Mouse (Mus musculus) left cerebral cortex, adult 18-20 months (tissue): Measurements from ENCODE around the gene Efcab11. TPM values are rescaled to one million over a fixed set of nuclear protein-coding genes. Genes with fewer than 3 reads are reported as not detected.
"Not testable (repeated sequence)": the region's sequence is repeated elsewhere in the genome, so short reads cannot be mapped to it uniquely, and the experiment has no call there.

Experiments used
- DNase-seq, 2 experiments: peaks; one replicate each; pipeline ENCODE4 v3.0.0; 2021 to 2022; ENCODE audit warnings: low spot score in 2 of 2, mixed read lengths in 1 of 2
- total RNA-seq, 2 experiments: library from RNA; stranded (reverse); gene quantifications; 2 replicates each; pipeline ENCODE4 v1.2.3; 2021

Gene Efcab11
- total RNA-seq, 2 experiments from 2014 or later = 0.26 to 0.42 TPM

DNA sequence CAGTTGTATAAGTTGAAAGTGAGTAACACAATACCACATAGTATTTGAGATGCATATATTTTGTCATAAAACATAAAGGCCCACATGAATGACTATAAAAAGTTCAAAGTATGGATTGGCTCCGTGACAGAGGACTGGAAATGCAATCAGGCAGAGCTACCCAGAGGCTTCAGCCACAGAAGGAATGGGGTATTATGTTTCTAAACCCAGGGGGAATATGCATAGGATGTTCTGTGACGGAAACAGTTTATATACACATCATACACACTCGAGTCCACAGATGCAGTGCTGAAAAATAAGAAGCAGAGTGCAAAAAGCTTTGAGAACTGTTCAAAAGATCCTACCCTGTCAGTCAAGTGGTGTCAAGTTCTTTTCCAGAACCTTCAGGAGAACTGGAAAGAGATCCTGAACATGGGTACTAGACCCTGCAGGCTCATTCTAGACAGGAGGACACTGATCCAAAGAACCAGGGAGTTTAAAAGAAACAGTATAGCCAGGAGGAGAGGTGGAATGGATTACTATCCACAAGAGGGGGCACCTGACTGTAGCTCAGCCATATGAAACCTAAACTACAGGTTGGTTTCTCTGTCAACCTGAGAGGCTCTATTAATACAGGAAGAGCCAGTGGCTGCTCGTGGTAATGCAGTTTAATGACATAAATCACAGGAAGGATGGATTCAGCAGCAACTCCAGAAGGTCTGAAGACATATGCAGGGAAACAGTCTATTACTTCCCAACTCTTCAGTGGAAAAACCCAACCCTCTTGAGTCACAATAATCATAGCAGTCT is 64.9 kb downstream of the Efcab11 start:
- DNase-seq = no peak

- DNase-seq = not testable (repeated sequence)
These were observed 66.2 kb downstream of the Efcab11 start for GRCm38 (mm10) chr12:99818006-99818405.

DNA sequence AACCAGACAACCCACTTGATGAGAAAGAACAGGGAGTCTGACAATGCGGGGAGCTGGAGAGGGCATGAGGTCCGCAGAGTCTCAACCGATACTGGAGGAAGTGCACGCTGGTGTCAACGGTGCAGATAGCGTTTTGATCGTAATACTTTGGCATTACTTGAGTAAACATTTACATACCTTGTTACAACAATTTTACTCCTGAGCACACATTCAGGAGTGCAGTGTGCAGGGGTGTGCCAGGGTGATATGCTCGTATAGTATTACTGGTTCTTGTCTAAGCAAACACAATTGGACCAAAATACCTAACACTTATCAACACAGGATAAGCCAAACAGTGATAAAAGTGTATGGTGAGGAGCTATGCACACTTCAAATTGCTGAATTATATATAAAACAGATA is 69.0 kb downstream of the Efcab11 start:
- no peak for DNase-seq

DNA sequence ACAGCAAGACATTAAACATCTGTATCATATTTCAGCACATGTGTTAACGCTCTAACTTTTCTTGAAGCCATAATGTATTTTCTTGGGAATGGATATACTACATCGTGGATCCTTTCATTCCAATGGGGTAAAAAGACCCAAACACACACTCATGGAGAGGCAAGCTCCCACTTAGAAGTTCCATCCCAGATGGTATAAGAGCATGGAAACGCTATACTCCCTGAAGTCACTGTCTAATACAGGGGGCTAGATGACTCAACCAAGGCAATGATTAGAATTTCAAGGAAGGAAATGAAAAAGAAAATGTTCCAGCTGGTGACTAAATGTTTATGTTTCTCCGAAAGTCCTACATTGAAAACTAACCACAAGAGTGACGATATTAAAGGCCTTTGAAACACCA is 76.3 kb downstream of the Efcab11 start:
- no peak for DNase-seq

GRCm38 (mm10) chr12:99806741-99807140 is 77.5 kb downstream of the Efcab11 start:
- not testable (repeated sequence) for DNase-seq

DNA sequence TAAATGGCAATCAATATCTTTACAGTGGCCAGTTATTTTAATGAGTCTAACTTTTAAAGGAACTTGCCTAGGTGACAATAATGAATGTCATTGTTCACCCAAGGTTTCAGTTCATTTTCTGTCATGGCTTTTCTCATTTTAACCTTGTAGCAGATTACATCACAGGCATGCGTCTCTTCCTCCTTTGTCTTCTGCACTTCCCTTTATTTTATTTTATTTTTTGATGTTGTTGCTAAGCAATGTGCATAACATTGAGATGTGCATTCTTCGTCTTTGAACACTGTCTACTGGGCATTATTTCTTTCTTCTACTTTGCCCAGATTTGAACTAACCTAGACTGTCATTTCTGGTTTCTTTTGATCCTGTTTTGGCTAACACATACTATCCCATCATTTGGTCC is 88.3 kb downstream of the Efcab11 start:
- DNase-seq = no peak

GRCm38 (mm10) chr12:99794792-99795620 is 89.2 kb downstream of the Efcab11 start:
- no peak for DNase-seq

GRCm38 (mm10) chr12:99794158-99794515 is 90.1 kb downstream of the Efcab11 start:
- peak in 1 of 2 experiments; percentile 9 for DNase-seq

- DNase-seq = no peak
These were observed 90.6 kb downstream of the Efcab11 start for GRCm38 (mm10) chr12:99793465-99794157.

DNA sequence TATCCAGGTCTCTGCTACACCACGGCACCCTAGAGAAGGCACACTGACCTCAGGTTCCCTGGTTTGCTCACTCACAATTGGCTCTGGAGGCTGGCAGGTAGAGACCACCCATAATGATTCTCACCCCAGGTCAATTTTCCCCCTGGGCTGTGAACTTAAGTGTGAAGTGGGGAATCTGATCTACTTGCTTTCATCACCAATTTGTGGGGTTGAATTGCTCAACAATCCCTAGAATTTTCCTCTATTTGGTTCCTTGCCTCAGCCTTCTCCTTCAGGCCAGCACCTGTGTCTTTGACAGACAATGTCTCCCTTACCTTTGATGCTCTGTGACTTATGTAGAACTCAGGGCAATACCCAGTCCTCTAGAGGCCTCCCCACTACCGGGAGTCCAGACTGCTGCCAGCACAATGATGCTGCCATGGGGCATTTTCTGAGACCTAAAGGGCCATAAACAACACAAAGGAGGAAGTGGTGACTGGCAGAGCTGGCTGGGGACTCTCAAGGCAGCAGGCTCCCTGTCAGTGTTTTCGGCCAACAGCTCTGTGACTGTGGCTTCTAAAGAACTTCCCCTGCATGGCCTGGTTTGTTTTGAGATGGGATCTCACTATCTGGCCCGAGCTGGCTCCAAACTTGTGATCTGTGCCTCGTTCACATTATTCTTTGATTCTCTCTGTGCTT is 94.8 kb downstream of the Efcab11 start:
- no peak for DNase-seq

GRCm38 (mm10) chr12:99781774-99782173 is 102.5 kb downstream of the Efcab11 start:
- DNase-seq = no peak

DNA sequence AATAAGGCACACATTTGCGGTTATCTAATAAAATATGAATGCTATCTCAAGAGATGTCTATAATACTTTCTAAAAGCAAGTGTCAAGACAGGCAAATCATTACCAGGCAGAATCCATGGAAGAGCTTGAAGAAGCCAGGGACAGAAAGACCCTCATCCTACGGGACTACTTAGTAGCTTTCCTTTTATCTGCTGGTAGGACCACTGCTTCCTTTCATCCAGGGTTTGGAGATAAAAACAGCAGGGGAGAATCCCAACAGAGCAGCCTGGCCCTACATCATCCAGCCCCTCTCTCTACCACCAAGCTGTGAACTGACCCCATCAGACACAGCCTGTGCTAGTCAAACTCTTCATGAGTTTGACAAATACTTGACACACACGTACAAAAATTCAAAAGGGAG is 103.8 kb downstream of the Efcab11 start:
- no peak for DNase-seq

DNA sequence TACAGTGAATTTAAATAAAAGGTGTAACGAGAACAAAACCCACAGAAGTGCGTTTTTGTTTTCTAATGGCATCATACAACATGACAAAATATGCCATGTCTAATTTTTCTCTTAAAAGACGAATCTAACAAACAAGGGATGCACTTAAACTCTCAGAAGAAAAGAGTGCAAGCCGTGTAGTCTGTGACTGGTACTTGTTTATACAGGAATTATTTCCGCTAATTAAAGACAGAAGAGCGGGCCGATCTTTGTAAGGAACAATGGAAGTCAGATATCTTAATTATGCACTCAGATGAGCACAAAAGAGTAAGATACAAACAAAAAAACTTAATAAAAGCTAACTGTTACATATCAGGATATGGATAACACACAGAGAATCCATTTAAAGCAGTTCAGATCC is 104.3 kb downstream of the Efcab11 start:
- no peak for DNase-seq

DNA sequence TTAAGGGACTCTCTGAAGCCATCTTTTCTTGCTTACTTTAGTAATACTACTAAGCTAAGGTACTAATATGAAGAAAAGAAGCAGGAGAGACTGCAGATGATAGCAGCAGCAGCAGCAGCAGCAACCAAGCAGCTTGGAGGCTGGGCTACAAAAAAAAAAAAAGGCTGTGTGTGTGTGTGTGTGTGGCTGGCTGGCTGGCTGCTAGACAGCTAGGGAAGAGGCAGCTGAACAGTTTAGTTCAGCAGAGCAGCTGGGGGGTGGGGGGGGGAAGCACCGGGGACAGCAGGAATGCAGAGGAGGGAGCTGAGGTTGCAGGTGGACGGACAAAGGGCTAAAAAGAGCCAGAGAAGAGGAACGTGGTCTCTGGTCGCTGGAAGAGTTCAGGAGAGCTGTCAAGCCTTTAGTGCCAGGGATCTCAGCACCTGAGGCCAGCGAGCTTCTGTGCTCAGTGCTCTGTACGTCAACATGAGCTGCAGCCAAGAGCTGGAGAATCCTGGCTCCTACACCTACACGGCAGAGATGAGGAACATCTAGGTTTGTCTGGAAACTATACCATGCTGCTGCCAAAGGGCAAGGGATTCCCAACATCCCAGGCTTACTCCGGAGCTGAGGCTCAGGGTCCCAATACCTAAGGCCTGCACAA is 107.6 kb downstream of the Efcab11 start:
- no peak for DNase-seq

DNA sequence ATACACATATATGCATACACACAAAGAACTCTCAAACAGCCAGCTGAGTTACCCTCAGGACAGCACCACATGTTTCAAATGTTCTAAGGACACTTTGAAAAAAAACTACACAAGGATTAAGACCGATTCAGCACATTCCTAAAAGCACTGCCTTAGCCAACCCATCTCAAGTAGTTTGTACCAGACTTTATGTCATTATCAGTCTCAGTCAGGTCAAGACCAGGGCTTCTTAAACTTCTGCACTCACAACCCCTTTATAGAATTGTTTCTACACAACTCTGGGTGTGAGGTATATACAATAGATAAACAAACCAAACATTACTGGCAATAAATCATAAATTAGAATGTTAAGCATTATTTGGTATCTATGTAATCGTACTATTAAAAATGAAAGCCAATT is 109.4 kb downstream of the Efcab11 start:
- DNase-seq = no peak

DNA sequence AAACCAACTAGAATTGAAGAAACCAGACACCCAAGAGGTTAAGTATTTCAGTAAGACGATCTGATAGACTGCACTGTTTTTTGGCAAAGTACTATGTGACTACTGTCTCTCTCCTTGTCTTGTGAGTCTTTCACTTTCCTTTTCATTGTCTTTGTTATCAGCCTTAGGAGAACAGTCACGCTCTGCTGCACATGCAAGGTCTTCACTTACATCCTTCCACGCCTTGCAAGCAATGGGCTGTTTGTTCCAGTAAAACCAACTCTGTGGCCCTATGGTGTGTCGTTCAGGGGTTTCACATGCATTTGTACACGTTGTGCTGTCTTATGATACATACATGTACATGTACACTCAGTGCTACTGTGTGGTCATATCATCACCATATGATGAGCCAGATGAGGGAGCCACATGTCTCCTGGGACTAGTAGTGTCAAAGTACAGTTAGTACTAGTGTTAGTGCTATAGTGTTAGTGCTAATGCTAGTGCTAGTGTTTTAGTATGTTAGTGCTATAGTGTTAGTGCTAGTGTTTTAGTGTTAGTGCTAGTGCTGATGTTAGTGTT is 110.5 kb downstream of the Efcab11 start:
- DNase-seq = no peak

- DNase-seq = no peak
These were observed 113.2 kb downstream of the Efcab11 start for GRCm38 (mm10) chr12:99771018-99771417.

- no peak for DNase-seq
These were observed 114.6 kb downstream of the Efcab11 start for GRCm38 (mm10) chr12:99769626-99770025.

GRCm38 (mm10) chr12:99767691-99768090 is 116.5 kb downstream of the Efcab11 start:
- no peak for DNase-seq

- no peak for DNase-seq
These were observed 118.3 kb downstream of the Efcab11 start for GRCm38 (mm10) chr12:99765979-99766378.
